ENCODE assay signal across 21 mouse cellular contexts in the genomic region with DNA sequence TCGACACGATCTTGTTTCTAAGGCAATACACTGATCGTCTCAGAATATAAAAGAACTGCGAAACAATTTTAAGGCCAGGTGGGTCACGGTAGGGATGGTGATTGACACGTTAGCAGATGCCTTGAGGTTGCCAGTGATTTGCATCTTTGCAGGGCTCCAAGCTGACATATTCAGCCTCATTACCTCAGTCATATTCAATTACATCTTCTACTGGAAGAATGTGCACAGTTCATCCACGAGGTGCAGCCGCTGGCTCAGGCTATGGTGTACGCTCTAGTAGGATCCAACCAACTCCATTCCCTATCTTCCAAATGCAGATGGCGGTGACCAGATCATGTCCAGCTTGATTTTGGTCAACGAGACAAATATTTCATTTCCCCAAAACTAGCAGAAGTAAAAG.
"Had no signal": no experiment of that assay in that cellular context is flagged by ENCODE, and none has a peak within 500 bp of the region (broad histone marks: within the 10 kb centered on the region; RNA-seq: fewer than 3 reads in every experiment).

No protein-coding gene starts in this region.

- DNase-seq: kidney, adult 11 months; kidney, adult 8-10 months; kidney, postnatal 10 days; kidney, postnatal 36 days; layer of hippocampus, postnatal 36 days; liver; lung, adult 18-20 months; lung, postnatal 10 days; lung, postnatal 36 days; right cerebral cortex, postnatal 25 days; thymus, adult 18-20 months; thymus, postnatal 36 days had no signal

- H3K36me3 ChIP-seq: kidney, embryonic 15.5 days; limb, embryonic 10.5 days; limb, embryonic 13.5 days; liver, embryonic 12.5 days; liver, embryonic 15.5 days; lung, embryonic 15.5 days; midbrain, embryonic 12.5 days; midbrain, embryonic 15.5 days had no signal

- H3K27ac ChIP-seq: kidney, embryonic 15.5 days; limb, embryonic 10.5 days; limb, embryonic 13.5 days; liver, embryonic 12.5 days; liver, embryonic 15.5 days; lung, embryonic 15.5 days; midbrain, embryonic 12.5 days; midbrain, embryonic 15.5 days had no signal

- H3K4me2 ChIP-seq: kidney, embryonic 15.5 days; limb, embryonic 13.5 days; liver, embryonic 12.5 days; liver, embryonic 15.5 days; lung, embryonic 15.5 days; midbrain, embryonic 12.5 days; midbrain, embryonic 15.5 days had no signal

- H3K4me1 ChIP-seq: kidney, embryonic 15.5 days; limb, embryonic 10.5 days; limb, embryonic 13.5 days; liver, embryonic 12.5 days; liver, embryonic 15.5 days; lung, embryonic 15.5 days; megakaryocyte, embryonic 14.5 days; midbrain, embryonic 12.5 days; midbrain, embryonic 15.5 days had no signal

- H3K9ac ChIP-seq: kidney, embryonic 15.5 days; limb, embryonic 13.5 days; liver, embryonic 12.5 days; liver, embryonic 15.5 days; lung, embryonic 15.5 days; midbrain, embryonic 12.5 days; midbrain, embryonic 15.5 days had no signal

- H3K27me3 ChIP-seq: kidney, embryonic 15.5 days; limb, embryonic 13.5 days; liver, embryonic 12.5 days; liver, embryonic 15.5 days; lung, embryonic 15.5 days; megakaryocyte, embryonic 14.5 days; midbrain, embryonic 12.5 days; midbrain, embryonic 15.5 days had no signal

- H3K4me3 ChIP-seq: kidney, embryonic 15.5 days; limb, embryonic 10.5 days; limb, embryonic 13.5 days; liver, embryonic 12.5 days; liver, embryonic 15.5 days; lung, embryonic 15.5 days; megakaryocyte, embryonic 14.5 days; midbrain, embryonic 12.5 days; midbrain, embryonic 15.5 days had no signal

- H3K9me3 ChIP-seq: kidney, embryonic 15.5 days; limb, embryonic 10.5 days; limb, embryonic 13.5 days; liver, embryonic 12.5 days; liver, embryonic 15.5 days; lung, embryonic 15.5 days; megakaryocyte, embryonic 14.5 days; midbrain, embryonic 12.5 days; midbrain, embryonic 15.5 days had no signal

- ATAC-seq: liver, embryonic 12.5 days; midbrain, embryonic 15.5 days had no signal
